Mouse (Mus musculus) frontal cortex, postnatal 36 days (tissue): ENCODE measurements around the gene Il33.

Source experiments
- DNase-seq, 2 experiments: peaks; one replicate each; pipeline ENCODE4 v3.0.0; 2022; ENCODE audit warnings: low spot score in 2 of 2

Il33 gene

GRCm38 (mm10) chr19:29986464-29987091, 61.7 kb downstream of the Il33 start:
- DNase-seq: peak in 1 of 2 experiments; percentile 9

DNA sequence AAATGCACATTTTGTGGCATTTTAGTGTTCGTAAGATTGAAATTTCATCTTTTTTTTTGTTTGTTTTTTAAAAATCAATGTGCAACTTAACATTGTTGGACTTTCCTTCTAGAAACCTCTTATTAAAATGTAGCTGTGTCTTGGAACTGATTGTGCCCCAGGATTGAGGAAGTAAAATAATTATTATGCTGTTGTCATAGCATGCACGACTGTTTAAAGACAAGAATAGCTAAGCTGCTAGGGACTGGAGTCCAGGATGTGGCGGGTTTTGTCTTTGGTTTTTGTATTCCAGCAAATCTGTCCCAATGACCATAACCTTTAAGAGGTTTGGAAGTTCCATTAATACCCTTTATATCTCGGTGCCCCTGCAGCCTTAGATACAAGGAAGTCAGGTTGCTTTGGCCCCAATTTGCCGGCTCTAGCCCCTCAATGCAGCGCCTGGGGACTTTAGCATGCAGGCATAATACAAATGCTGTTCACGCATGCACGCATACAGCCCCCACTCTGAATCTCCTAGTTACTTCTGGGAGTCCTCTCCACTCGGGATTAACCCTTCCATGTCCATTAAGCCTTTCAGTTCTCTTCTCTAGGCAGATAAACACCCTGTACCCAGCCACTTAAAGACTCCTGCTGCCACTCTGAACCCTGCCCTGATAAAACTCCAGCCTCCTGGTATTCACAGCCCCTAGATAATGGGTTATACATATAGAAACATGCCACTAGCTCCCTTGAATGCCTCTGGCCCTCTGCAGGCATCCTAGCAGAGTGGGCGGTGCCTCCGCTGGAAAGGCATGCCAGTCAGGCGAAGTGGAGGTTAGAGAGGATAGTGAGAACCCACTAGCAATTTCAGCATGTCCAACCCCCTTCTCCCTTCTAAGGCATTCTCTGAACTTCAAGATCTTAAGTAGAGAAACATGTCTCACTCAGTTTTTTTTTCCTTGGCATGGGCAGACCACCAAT, 75.8 kb downstream of the Il33 start:
- no peak for DNase-seq

DNA sequence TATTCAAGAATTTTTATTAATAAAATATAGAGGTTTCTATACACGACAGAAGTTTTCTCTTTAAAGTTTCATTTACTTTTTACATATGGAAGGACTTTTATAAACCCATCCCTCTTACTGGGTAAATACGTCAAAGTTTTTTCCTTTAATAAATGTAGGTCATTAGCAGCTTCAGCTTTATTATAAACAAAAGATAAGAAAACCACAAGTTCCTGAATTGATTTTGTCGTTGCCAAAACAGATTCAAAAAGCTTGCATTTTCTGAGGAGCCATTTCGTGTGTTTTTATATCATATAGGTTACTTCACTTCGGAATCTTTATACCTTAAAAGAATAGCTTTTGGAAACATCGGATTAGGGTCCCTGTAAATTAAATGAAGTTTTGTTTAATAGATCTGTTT, 76.6 kb downstream of the Il33 start:
- DNase-seq: no peak

DNA sequence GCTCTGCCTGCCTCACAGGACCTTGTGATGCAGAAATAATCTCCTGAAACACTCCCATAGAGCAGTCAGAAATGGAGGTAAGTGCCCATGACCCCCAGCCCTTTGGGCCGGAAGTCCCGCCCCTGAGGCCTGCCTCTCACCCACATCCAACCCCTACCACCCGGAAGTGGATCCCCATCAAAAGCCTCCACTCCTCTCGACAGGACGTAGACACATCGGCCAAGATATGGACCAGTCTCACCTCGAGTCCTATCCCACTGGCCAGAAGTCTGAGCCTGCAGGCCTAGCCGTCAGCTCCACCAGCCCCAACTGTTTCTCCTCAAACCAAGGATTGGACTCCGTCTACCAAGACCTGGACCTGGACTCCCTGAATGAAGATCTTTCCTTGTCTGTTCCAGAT, 78.7 kb downstream of the Il33 start, which contains the start of gene Trpd52l3:
Trpd52l3 (plus strand) TSS at position 170 of the 400 bp plus-strand sequence.
- DNase-seq: no peak

DNA sequence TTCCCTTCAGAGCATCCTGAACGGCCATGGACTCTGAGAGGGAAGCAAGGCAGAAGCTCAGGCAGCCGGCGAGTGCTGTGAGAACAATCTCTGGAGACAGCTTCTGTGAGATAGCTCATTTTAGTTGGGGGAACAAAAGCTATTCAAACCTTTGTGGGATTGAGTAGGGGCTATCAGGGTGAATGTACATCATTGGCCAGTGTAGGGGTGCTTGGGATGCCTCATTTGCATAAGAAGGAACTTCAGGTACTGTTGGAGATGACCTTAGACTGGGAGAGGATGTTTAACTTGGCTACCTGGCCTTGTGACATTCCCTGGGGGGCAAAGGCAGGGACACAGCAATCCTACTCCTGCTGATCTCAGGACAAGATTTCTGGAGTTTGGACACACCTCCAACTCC, 81.5 kb downstream of the Il33 start:
- no peak for DNase-seq
